Mouse (Mus musculus) right cerebral cortex, postnatal 4 days (tissue): ENCODE results near the gene Dcun1d3.

Source experiments
- DNase-seq: peaks from one replicate; pipeline ENCODE4 v3.0.0-alpha.2; 2022

Gene Dcun1d3

GRCm38 (mm10) chr7:119895639-119896512, at the start of gene Dcun1d3, which contains the start of gene Lyrm1:
TSS of gene Dcun1d3 (minus strand) at chr7:119896298.
TSS of gene Lyrm1 (plus strand) at chr7:119895861.
- peak; percentile 99 for DNase-seq

GRCm38 (mm10) chr7:119941569-119941968, 45.5 kb upstream of the Dcun1d3 start:
- DNase-seq, result no peak

GRCm38 (mm10) chr7:119937036-119937435, 40.9 kb upstream of the Dcun1d3 start:
- DNase-seq, result no peak

- DNase-seq, result no peak
Observed at GRCm38 (mm10) chr7:119936321-119936720, 40.2 kb upstream of the Dcun1d3 start.

GRCm38 (mm10) chr7:119928783-119929440, 32.8 kb upstream of the Dcun1d3 start:
- DNase-seq, result no peak

GRCm38 (mm10) chr7:119921054-119921453, 25.0 kb upstream of the Dcun1d3 start:
- no peak for DNase-seq

GRCm38 (mm10) chr7:119920457-119920856, 24.4 kb upstream of the Dcun1d3 start:
- no peak for DNase-seq

- DNase-seq, result no peak
Observed at GRCm38 (mm10) chr7:119911727-119912126, 15.6 kb upstream of the Dcun1d3 start.

GRCm38 (mm10) chr7:119906523-119907215, 10.6 kb upstream of the Dcun1d3 start:
- no peak for DNase-seq

- DNase-seq, result no peak
Observed at GRCm38 (mm10) chr7:119899386-119900057, 3.4 kb upstream of the Dcun1d3 start.

- no peak for DNase-seq
Observed at GRCm38 (mm10) chr7:119898247-119898856, 2.3 kb upstream of the Dcun1d3 start.

- DNase-seq, result no peak
Observed at GRCm38 (mm10) chr7:119897521-119898109, 1.5 kb upstream of the Dcun1d3 start.

GRCm38 (mm10) chr7:119894818-119895544, 1.1 kb downstream of the Dcun1d3 start:
- DNase-seq, result no peak

- DNase-seq, result no peak
Observed at GRCm38 (mm10) chr7:119892742-119893141, 3.4 kb downstream of the Dcun1d3 start.

GRCm38 (mm10) chr7:119892198-119892597, 3.9 kb downstream of the Dcun1d3 start:
- no peak for DNase-seq

- no peak for DNase-seq
Observed at GRCm38 (mm10) chr7:119887887-119888286, 8.2 kb downstream of the Dcun1d3 start.

- no peak for DNase-seq
Observed at GRCm38 (mm10) chr7:119881229-119881628, 14.9 kb downstream of the Dcun1d3 start.

- no peak for DNase-seq
Observed at GRCm38 (mm10) chr7:119880345-119880744, 15.8 kb downstream of the Dcun1d3 start.

GRCm38 (mm10) chr7:119879171-119879570, 16.9 kb downstream of the Dcun1d3 start:
- DNase-seq, result no peak

- DNase-seq, result no peak
Observed at GRCm38 (mm10) chr7:119875776-119876440, 20.2 kb downstream of the Dcun1d3 start.

- no peak for DNase-seq
Observed at GRCm38 (mm10) chr7:119873050-119873449, 23.0 kb downstream of the Dcun1d3 start.
